Mouse (Mus musculus) left cerebral cortex, postnatal 25 days (tissue): ENCODE measurements at regions not wholly inside any gene's neighbourhood (a gene's known extent, or its start where the extent isn't known, plus 50 kb on each side); places are given as distances from the start of the nearest gene placed in this dataset.

Source experiments
- DNase-seq, 2 experiments: peaks; one replicate each; pipeline ENCODE4 v3.0.0; 2022; ENCODE audit warnings: low spot score in 2 of 2, mixed read lengths in 1 of 2
- intact Hi-C: fragments of 180-260 bp; cut with DNase I; formaldehyde crosslinking; loops from one replicate; pipeline ENCODE4 v1.15.1; 2025

DNA sequence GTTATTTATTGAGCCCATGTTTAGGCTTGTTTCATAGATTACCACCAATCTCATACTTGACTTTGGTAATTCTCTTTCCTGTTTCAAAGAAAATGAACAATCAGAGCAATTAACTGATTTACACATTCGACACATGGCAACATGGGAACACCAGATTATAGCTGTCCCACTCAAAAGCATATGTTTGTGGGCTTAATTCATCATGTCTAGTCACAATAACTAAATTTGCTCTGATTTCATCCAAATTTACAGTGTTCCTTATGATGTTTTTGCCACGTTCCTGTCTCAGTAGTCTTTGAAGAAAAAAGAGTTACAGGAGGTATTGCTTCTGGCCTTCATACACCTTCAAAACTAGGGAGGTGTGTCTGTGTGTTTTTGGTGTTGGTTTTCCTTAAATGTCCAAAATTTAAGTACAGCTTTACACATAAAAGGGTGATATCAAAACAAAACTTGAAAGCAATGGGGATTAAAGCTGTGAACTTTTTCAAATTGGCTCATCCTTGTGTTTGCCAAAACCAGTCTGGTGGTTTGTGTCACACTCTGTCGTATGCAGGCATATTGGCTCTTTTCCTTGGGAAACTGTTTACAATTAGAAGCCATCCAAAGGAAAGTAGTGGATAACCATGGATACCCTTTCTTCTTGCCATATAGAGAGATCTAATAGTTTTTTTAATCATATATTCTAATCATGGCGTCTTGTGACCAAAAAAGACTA, 291.3 kb downstream of the Etv1 start:
- intact Hi-C loops, result loop anchor here (5.0 kb wide), 1 partner anchor 422 kb away; no protein-coding TSS in a partner anchor
- no peak for DNase-seq

GRCm38 (mm10) chr12:39073289-39074022, 294.3 kb downstream of the Etv1 start:
- DNase-seq, result peak in 1 of 2 experiments; percentile 9
- intact Hi-C loops, result loop anchor here (5.0 kb wide), 1 partner anchor 419 kb away; no protein-coding TSS in a partner anchor

DNA sequence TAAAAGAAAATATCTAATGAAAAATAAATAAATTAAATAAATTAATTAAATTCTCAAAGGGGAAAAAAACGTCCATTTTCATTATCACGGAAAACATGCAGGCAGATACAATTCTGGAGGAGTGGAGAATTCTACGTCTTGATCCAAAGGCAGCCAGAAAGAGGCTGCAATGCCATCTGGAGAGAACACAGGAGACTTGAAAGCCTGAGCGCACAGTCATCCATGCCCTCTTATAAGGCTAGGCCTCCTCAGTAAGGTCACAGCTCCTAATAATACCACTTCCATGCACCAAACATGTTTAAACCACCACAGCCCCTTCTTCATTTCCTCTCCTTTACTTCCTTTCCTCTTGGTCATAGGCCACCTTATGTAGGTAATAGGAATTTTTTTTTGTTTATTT, 307.1 kb downstream of the Etv1 start:
- intact Hi-C loops, result no loop called here

DNA sequence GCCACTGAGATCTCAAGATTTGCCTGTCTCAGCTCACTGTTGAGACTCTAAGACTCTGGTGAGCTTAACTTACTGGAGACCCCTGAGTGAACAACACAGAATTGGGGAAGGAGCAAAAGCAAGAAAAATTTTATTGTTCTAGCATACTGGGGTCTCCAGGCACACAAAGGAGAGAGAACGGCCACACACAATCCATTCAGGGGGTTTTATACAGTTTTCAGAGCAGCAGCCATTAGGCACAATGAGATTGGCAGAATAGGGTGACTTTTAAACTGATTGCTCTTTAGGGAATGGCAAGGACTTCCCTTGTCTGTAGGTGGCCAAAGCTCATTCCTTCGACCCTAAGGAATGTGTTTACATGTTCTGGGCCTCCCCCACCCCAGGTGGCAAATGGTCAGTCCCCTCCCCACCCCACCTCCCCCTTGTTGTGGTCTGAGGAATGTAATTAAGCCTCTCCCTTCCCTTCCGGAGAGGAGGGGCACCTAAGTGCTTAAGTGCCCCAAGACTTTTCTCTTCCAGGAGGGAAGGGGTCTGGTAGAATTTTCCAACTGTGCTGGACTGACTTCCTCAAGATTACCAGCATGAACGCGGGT, 315.6 kb downstream of the Etv1 start:
- intact Hi-C loops, result no loop called here
- DNase-seq, result no peak

More for the DNA sequence above, 307.1 kb downstream of the Etv1 start:
- DNase-seq, result no peak

- no peak for DNase-seq
- intact Hi-C loops, result no loop called here
These were observed 344.4 kb downstream of the Etv1 start for GRCm38 (mm10) chr12:39123391-39124095.

- intact Hi-C loops, result no loop called here
- no peak for DNase-seq
These were observed 375.5 kb downstream of the Etv1 start for GRCm38 (mm10) chr12:39154689-39155088.

- intact Hi-C loops, result no loop called here
These were observed 397.8 kb downstream of the Etv1 start for GRCm38 (mm10) chr12:39176958-39177357.

DNA sequence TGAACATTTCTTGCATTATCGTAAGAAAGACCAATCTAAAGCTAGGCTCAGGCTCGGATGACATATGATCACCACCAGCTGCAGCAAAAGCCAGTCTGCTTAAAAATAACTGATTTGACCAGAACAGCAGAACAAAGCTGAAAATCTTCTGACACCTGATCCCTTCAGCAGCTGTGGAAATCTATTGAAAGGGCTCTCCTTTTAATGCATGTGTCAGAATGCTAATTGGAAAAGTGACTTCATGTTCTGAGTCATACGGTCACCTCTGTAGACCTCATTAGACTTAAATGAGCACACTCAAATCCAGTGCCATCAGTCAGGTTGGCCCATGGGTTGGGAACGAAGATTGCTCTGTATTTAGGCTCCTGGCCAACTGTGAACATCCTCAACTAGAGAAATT, 444.9 kb downstream of the Etv1 start:
- intact Hi-C loops, result no loop called here
- no peak for DNase-seq

More at GRCm38 (mm10) chr12:39176958-39177357, 397.8 kb downstream of the Etv1 start:
- DNase-seq, result no peak

DNA sequence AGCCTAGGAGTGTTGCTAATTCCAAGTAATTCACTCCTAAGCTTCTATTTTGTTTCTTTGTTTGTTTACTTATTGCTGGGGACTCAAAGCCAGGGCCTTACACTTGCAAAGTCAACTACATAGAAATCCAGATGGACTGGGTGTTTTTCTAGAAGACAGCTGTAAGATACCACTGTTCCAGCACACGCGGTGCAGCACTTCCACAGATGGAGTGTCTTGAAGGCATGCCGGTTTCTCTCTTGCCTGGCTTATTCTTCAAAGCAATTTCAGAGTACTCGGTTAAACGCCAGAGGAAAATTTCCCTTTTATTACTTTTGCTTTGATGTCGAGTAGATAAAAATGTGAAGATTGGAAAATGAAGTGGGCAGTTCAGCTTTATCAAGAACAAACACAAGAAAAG, 477.4 kb downstream of the Etv1 start:
- peak in 1 of 2 experiments; percentile 10 for DNase-seq
- intact Hi-C loops, result no loop called here

DNA sequence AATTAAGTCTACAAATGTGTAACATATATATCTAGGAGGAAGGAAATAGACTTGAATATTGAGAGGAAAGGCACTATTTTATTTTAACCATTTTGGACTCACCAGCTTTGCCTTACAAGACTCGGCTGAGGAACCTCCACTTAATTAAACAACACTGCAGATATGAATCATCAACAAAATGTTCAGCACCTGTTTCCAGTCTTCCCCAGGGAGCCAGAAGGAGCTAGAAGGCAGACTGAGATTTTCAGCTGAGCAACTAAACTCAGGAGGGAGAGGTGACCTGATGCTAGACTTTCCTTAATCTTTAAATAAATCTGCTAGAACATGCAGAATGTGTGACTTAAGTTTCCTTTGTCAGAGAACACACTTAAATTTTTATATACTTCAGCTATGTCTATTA, 478.4 kb downstream of the Etv1 start:
- intact Hi-C loops, result no loop called here
- no peak for DNase-seq

DNA sequence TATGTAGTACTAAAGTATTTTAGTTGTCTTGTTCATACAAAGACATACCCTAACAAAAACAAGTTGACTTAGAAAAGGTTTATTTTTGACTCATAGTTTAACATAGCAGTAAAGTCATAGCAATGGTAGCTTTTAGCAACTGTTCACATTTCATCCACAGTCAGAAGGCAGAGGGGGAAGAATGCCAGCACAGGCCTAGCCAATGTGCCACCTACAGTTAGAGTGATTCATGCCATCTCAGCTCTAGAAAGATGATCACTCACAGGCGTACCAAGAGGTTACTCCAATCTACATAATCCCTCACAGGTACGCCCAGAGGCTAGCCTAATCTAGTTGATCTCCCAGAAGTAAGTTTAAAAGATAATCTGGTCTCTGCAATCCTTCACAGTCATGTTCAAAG, 510.5 kb downstream of the Etv1 start:
- DNase-seq, result peak in 1 of 2 experiments; percentile 45
- intact Hi-C loops, result no loop called here

GRCm38 (mm10) chr12:39301351-39302212, 522.4 kb downstream of the Etv1 start:
- intact Hi-C loops, result no loop called here
- DNase-seq, result peak in 1 of 2 experiments; percentile 5

DNA sequence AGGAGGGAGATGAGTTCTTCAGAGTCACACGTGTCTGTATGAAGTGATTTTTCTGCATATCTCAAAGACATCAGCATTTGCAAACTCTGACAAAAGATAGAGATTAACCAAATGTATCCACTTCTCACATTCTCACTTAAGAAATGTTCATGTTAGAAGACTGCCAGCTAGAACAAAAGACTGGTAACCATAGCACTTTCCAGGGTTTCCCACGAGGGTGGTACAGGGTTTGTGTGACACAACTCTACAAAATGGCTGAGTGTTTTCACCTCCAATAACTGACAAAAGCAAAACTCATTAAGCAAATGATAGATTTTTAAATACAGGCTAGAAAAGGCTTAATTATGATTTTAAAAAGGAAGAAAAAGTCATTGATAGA, 523.0 kb downstream of the Etv1 start:
- DNase-seq, result no peak
- intact Hi-C loops, result no loop called here

DNA sequence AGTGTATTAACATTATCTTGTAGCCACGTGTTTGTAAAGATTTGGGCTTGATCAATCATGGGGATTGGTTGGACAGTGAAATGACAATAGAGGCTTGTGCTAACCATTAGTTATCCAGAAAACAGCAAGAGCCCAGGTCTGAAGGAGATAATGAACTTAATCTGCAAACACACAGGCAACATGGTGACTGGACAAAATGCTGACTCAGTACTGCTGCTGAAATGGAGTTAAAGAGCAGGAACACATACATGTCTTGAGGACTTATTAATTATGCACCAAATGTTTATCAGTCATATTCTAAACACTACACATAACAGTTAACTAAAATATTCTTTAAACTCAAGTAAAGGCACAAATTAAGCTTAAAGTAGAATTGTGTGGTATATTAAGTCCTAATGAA, 528.6 kb downstream of the Etv1 start:
- no peak for DNase-seq

GRCm38 (mm10) chr12:39309905-39310304, 530.7 kb downstream of the Etv1 start:
- no peak for DNase-seq

More for the DNA sequence above, 528.6 kb downstream of the Etv1 start:
- intact Hi-C loops, result no loop called here

DNA sequence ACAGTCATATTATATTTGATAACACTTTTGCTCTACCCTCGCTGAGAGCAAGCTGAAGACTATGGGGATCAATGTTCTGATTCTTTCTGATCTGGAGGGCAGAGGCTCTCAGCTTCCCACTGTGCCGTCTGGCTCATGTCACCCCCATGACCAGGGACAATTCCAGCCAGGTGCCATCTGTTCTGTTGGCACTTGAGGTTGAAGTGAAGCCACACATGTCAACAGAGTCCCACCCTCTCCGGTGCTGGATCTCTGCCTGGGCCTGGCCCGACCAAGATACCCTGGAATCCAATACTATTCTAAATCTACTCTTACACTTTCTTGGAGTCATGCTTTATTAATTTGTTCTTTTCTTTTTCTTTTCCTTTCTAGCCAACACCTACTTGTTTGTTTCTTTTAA, 538.0 kb downstream of the Etv1 start:
- no peak for DNase-seq
- intact Hi-C loops, result no loop called here

More at GRCm38 (mm10) chr12:39309905-39310304, 530.7 kb downstream of the Etv1 start:
- intact Hi-C loops, result no loop called here

- no peak for DNase-seq
- intact Hi-C loops, result no loop called here
These were observed 542.3 kb downstream of the Etv1 start for GRCm38 (mm10) chr12:39321453-39321852.

GRCm38 (mm10) chr12:39326157-39326556, 547.0 kb downstream of the Etv1 start:
- no peak for DNase-seq
- intact Hi-C loops, result no loop called here

GRCm38 (mm10) chr12:39326668-39327299, 547.6 kb downstream of the Etv1 start:
- no peak for DNase-seq
- intact Hi-C loops, result no loop called here
